Mouse (Mus musculus): ENCODE data around the gene Pacsin3.

Pacsin3 gene

GRCm38 (mm10) chr2:91255661-91256150 lies at the start of gene Pacsin3:
Gene Pacsin3, plus strand, starts transcription at chr2:91255954.
- 7% methylated on average over 27 of the region's 27 CpGs for WGBS

GRCm38 (mm10) chr2:91206254-91206775 lies 49.4 kb upstream of the Pacsin3 start:
- 85% methylated on average over 9 of the region's 9 CpGs for WGBS

- 35% methylated on average over 4 of the region's 4 CpGs for WGBS
These were observed 38.7 kb upstream of the Pacsin3 start for GRCm38 (mm10) chr2:91217032-91217431.

GRCm38 (mm10) chr2:91220501-91220900 lies 35.3 kb upstream of the Pacsin3 start:
- WGBS = 95% methylated on average over 3 of the region's 3 CpGs

- 71% methylated on average over 2 of the region's 2 CpGs for WGBS
These were observed 32.1 kb upstream of the Pacsin3 start for GRCm38 (mm10) chr2:91223614-91224013.

GRCm38 (mm10) chr2:91229735-91230134 lies 26.0 kb upstream of the Pacsin3 start:
- WGBS = 41% methylated on average over 2 of the region's 2 CpGs

- 1% methylated on average over 48 of the region's 48 CpGs for WGBS
These were observed 18.9 kb upstream of the Pacsin3 start, which contains the start of gene Ddb2 for GRCm38 (mm10) chr2:91236601-91237510. Gene Ddb2, minus strand, starts transcription at chr2:91236982.

GRCm38 (mm10) chr2:91237511-91238080 lies 18.2 kb upstream of the Pacsin3 start:
- WGBS = 21% methylated on average over 4 of the region's 4 CpGs

GRCm38 (mm10) chr2:91242547-91242946 lies 13.2 kb upstream of the Pacsin3 start:
- WGBS = 85% methylated on average over 5 of the region's 5 CpGs

- 24% methylated on average over 3 of the region's 3 CpGs for WGBS
These were observed 12.3 kb upstream of the Pacsin3 start for GRCm38 (mm10) chr2:91243416-91243815.

- WGBS = 87% methylated on average over 5 of the region's 5 CpGs
These were observed 11.1 kb upstream of the Pacsin3 start for GRCm38 (mm10) chr2:91244557-91245228.

- 88% methylated on average over 4 of the region's 4 CpGs for WGBS
These were observed 7.4 kb upstream of the Pacsin3 start for GRCm38 (mm10) chr2:91248366-91248765.

- WGBS = 81% methylated on average over 4 of the region's 4 CpGs
These were observed 3.8 kb upstream of the Pacsin3 start for GRCm38 (mm10) chr2:91252001-91252400.

- 72% methylated on average over 4 of the region's 4 CpGs for WGBS
These were observed 3.2 kb upstream of the Pacsin3 start for GRCm38 (mm10) chr2:91252512-91252911.

GRCm38 (mm10) chr2:91254725-91255380 lies 901 bp upstream of the Pacsin3 start:
- 54% methylated on average over 8 of the region's 8 CpGs for WGBS

GRCm38 (mm10) chr2:91256256-91257125 lies 737 bp downstream of the Pacsin3 start:
- WGBS = 2% methylated on average over 52 of the region's 52 CpGs

- whole genome bisulfite sequencing = 6% methylated on average over 22 of the region's 22 CpGs
These were observed 1.6 kb downstream of the Pacsin3 start for GRCm38 (mm10) chr2:91257126-91257980.

- WGBS = 42% methylated on average over 5 of the region's 5 CpGs
These were observed 2.3 kb downstream of the Pacsin3 start for GRCm38 (mm10) chr2:91258054-91258453.

GRCm38 (mm10) chr2:91258830-91259229 lies 3.1 kb downstream of the Pacsin3 start:
- 79% methylated on average over 1 of the region's 1 CpGs for WGBS

Measured in cerebral cortex, adult 2 months (tissue).